Mouse (Mus musculus) midbrain, embryonic 11.5 days (tissue): ENCODE results near the gene Zfp36l2. TPM values are rescaled to one million over a fixed set of nuclear protein-coding genes. Genes with fewer than 3 reads are reported as not detected.

Experiments
- ATAC-seq: fragments of 200-750 bp; cut with Nextera tagmentation; 2 replicates; pipeline ENCODE4 v1.8.0; 2017; ENCODE audit warnings: moderate TSS enrichment, moderate library complexity; ENCODE audit not compliant: low FRiP score
- DNase-seq: peaks from one replicate; pipeline ENCODE4 v3.0.0; 2015; ENCODE audit warnings: low spot score; ENCODE audit errors: missing footprints
- H3K27ac ChIP-seq: fragments of 300-500 bp; sonication (generic); 2 replicates; pipeline ENCODE4 v1.5.1; 2014; ENCODE audit warnings: low read depth, low read length
- H3K27me3 ChIP-seq: fragments of 300-500 bp; sonication (generic); 2 replicates; pipeline ENCODE4 v1.6.1; 2014; ENCODE audit warnings: mild to moderate bottlenecking, low read length, moderate library complexity, mixed read lengths; ENCODE audit not compliant: control insufficient read depth, insufficient read depth
- H3K36me3 ChIP-seq: fragments of 300-500 bp; sonication (generic); 2 replicates; pipeline ENCODE4 v1.6.1; 2014; ENCODE audit warnings: mild to moderate bottlenecking, low read length, moderate library complexity, mixed read lengths; ENCODE audit not compliant: control insufficient read depth, insufficient read depth
- H3K4me1 ChIP-seq: fragments of 300-500 bp; sonication (generic); 2 replicates; pipeline ENCODE4 v1.6.1; 2014; ENCODE audit warnings: low read length; ENCODE audit not compliant: control insufficient read depth, insufficient read depth
- H3K4me2 ChIP-seq: fragments of 300-500 bp; sonication (generic); 2 replicates; pipeline ENCODE4 v1.6.1; 2014; ENCODE audit warnings: mild to moderate bottlenecking, moderate library complexity
- H3K4me3 ChIP-seq: fragments of 300-500 bp; sonication (generic); 2 replicates; pipeline ENCODE4 v1.5.1; 2014; ENCODE audit warnings: low read depth, low read length
- H3K9ac ChIP-seq: fragments of 300-500 bp; sonication (generic); 2 replicates; pipeline ENCODE4 v1.6.1; 2014; ENCODE audit warnings: low read length
- H3K9me3 ChIP-seq: fragments of 300-500 bp; sonication (generic); 2 replicates; pipeline ENCODE4 v1.6.1; 2016; ENCODE audit warnings: low read length; ENCODE audit not compliant: control insufficient read depth
- WGBS: fragments of 180-500 bp; shearing (Covaris S2); extraction: QIAGEN DNeasy Blood & Tissue Kit; methylation state at CpG from one replicate; pipeline ENCODE4 v1.1.7; 2014; 5-methylcytosine and 5-hydroxymethylcytosine counted together
- polyA plus RNA-seq: library from polyadenylated mRNA; unstranded; fragments of >200 nt; fragmentation: Nextera tagmentation; extraction: Ambion mirVana; gene quantifications from 2 replicates; pipeline ENCODE4 v1.2.1, GENCODE M21; 2014

Zfp36l2 gene
- polyA plus RNA-seq, 1 experiment from 2014 or later: 14.6 TPM

DNA sequence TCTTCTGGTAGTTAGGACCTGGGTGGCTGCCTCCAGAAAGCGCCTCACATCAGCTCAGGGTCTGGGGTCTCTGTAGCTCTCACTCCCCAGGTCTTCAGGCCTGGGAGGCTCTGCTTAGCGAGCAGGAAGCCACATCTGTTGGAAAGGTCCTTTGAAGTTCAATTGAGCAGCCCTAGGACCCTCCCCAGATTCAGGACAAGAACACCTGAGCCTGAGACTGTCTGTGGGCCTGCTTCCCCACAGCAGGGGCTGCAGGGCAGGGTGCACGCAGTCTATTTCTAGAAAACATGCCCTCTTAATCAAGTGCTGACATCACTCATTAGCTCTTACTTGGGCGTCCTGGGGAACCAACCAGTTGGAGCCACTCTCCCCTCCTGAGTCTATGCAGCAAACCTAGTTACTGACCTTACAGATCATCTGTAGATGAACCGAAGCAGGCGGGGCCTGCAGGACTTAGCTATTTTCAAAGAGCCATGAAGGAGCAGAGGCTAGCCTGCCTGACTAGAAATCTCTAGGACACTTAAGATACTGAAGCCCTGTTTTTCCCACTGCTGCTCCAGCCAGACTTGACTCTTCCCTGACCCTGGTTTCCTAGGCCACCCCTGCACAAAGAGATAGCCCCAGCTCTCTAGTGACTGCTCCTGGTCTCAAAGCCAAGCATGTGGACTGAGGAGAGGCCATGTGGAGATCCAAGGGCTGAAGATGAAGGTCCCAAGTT, 29.8 kb downstream of the Zfp36l2 start:
- no peak overlapping the region for H3K27ac ChIP-seq
- H3K4me1 ChIP-seq: no peaks in the 10 kb centered on the region
- WGBS: 73% methylated on average over 6 of the region's 6 CpGs

DNA sequence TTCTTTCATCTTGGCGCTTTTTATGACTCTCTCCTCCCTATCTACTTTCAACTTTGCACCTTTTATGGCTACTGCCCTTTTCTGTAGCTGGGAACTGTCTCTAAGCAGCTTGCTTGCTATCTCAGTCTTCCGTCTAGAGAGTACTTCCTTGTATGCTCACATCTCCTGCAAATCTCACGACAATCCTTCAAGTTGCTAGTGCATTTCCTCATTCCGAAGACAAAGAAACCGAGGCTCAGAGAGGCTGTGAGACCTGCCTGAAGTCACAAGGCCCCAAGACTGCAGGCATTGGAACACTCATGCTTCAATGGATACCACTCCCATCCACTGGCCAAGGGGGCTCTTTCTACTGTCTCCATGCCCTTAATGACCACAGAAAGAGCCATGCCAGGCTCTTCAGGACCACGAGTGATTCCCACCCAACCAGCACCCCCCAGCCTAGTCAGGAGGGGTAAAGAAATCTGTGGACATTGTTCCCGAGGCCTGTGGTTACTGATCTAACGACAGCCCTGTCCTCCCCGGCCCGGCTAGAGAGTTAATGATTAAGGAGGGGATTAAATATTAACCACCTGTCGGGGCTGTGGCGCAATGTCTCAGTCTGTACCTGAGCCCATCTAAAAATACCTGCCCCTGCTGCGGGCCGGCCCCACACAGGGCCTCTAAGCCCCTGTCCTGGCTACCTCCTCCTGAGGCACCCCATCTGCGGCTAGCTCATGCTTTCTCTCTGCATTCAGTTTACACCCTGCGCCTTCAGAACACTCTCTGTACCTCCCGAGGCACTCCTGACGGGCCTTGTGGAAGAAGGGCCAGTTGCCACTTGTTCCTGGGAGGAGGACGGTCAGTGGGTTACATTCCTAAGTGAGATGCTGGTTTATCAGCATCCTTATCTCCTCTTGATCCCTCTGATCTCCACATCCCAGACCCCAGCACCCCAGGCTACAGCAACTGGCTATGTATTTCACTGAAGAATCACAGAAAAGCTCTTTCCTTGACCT, 30.7 kb downstream of the Zfp36l2 start:
- Histone ChIP-seq H3K27ac (no peak overlapping the region), H3K9me3 (no peaks in the 10 kb centered on the region), H3K36me3 (no peaks in the 10 kb centered on the region), H3K27me3 (no peaks in the 10 kb centered on the region), H3K4me2 (no peak overlapping the region), H3K4me3 (no peak overlapping the region), H3K9ac (no peak overlapping the region), H3K4me1 (no peaks in the 10 kb centered on the region)
- ATAC-seq (no peak), DNase-seq (peak; percentile 78)
- WGBS: 43% methylated on average over 19 of the region's 19 CpGs

More for the DNA sequence above, 29.8 kb downstream of the Zfp36l2 start:
- H3K9ac ChIP-seq: no peak overlapping the region
- no peaks in the 10 kb centered on the region for H3K27me3 ChIP-seq
- ATAC-seq (no peak), DNase-seq (peak; percentile 79)
- H3K9me3 ChIP-seq: no peaks in the 10 kb centered on the region
- H3K36me3 ChIP-seq: no peaks in the 10 kb centered on the region
- no peak overlapping the region for H3K4me2 ChIP-seq
- H3K4me3 ChIP-seq: no peak overlapping the region

- H3K9me3 ChIP-seq: no peaks in the 10 kb centered on the region
- no peaks in the 10 kb centered on the region for H3K27me3 ChIP-seq
- no peaks in the 10 kb centered on the region for H3K36me3 ChIP-seq
- ATAC-seq (no peak), DNase-seq (peak; percentile 54)
- 61% methylated on average over 13 of the region's 13 CpGs for WGBS
- no peak overlapping the region for H3K4me3 ChIP-seq
- no peak overlapping the region for H3K27ac ChIP-seq
- no peaks in the 10 kb centered on the region for H3K4me1 ChIP-seq
- H3K4me2 ChIP-seq: no peak overlapping the region
- no peak overlapping the region for H3K9ac ChIP-seq
Measured at GRCm38 (mm10) chr17:84156227-84156573, 31.5 kb downstream of the Zfp36l2 start.

GRCm38 (mm10) chr17:84155516-84156226, 32.1 kb downstream of the Zfp36l2 start:
- peak; percentile 51 for DNase-seq
- no peak overlapping the region for H3K9ac ChIP-seq
- H3K4me3 ChIP-seq: no peak overlapping the region
- H3K4me1 ChIP-seq: no peaks in the 10 kb centered on the region
- no peaks in the 10 kb centered on the region for H3K36me3 ChIP-seq
- no peaks in the 10 kb centered on the region for H3K9me3 ChIP-seq
- WGBS: 81% methylated on average over 8 of the region's 8 CpGs
- no peak overlapping the region for H3K27ac ChIP-seq
- H3K27me3 ChIP-seq: no peaks in the 10 kb centered on the region
- H3K4me2 ChIP-seq: no peak overlapping the region
- ATAC-seq: no peak

DNA sequence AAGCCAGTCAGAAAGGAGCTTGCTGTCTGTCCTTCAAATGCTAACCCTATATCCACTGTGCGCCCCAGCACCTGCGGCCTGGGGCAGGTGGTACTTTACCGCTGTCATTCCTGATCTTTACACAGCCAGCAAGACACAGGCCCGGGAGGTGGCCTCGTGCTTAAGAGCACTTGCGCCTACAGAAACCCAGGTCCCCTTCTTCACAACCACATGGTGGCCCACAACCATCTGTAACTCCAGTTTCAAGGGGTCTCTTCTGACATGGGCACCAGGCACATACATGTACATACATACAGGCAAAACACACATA, 32.8 kb downstream of the Zfp36l2 start:
- Histone ChIP-seq H3K4me3 (no peak overlapping the region), H3K27ac (no peak overlapping the region), H3K36me3 (no peaks in the 10 kb centered on the region), H3K4me2 (no peak overlapping the region), H3K9ac (no peak overlapping the region), H3K4me1 (no peaks in the 10 kb centered on the region; the same call in 1 of the 2 replicates), H3K27me3 (no peaks in the 10 kb centered on the region), H3K9me3 (no peaks in the 10 kb centered on the region)
- WGBS: 91% methylated on average over 6 of the region's 6 CpGs
- DNase-seq (no peak), ATAC-seq (no peak)

GRCm38 (mm10) chr17:84154302-84155028, 33.3 kb downstream of the Zfp36l2 start:
- Histone ChIP-seq H3K27me3 (no peaks in the 10 kb centered on the region), H3K36me3 (no peaks in the 10 kb centered on the region), H3K4me2 (no peak overlapping the region), H3K4me3 (no peak overlapping the region), H3K9me3 (no peaks in the 10 kb centered on the region), H3K27ac (no peak overlapping the region), H3K4me1 (peaks cover 4% of the 10 kb centered on the region), H3K9ac (no peak overlapping the region)
- DNase-seq (peak; percentile 45), ATAC-seq (peak; percentile 45; the same call in 1 of the 2 replicates)
- WGBS: 86% methylated on average over 11 of the region's 11 CpGs

GRCm38 (mm10) chr17:84152976-84153786, 34.6 kb downstream of the Zfp36l2 start:
- no peaks in the 10 kb centered on the region for H3K27me3 ChIP-seq
- H3K4me1 ChIP-seq: peaks cover 12% of the 10 kb centered on the region
- no peaks in the 10 kb centered on the region for H3K9me3 ChIP-seq
- no peak overlapping the region for H3K4me2 ChIP-seq
- 85% methylated on average over 12 of the region's 12 CpGs for WGBS
- no peak overlapping the region for H3K9ac ChIP-seq
- no peak overlapping the region for H3K4me3 ChIP-seq
- peak; percentile 28 for DNase-seq
- no peak overlapping the region for H3K27ac ChIP-seq
- no peaks in the 10 kb centered on the region for H3K36me3 ChIP-seq
- ATAC-seq: no peak
